Mouse (Mus musculus) yolk sac, embryonic 10.5 days (tissue): ENCODE measurements around the gene Pum2.
"Not testable (repeated sequence)": the region's sequence is repeated elsewhere in the genome, so short reads cannot be mapped to it uniquely, and the experiment has no call there.

ENCODE experiments used
- DNase-seq: peaks from one replicate; pipeline ENCODE4 v3.0.0-alpha.2; 2017; ENCODE audit warnings: low spot score

The Pum2 gene

DNA sequence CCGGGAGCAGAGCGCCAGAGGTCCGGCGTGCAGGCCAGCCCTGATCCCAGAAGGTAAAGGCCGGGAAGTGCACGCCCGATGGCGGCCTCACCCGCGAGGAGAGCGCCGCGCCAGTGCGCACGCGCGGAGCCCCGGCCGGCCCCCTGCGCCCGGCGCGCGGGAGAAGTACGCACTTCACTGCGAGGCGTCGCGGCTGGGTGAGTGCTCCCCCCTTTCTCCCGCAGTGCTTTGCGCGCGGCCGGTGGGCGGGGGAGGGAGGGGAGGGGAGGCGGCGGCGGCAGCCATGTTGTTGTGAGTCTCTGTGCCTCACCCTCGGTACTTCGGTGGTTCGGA lies at the start of gene Pum2:
TSS of gene Pum2 (plus strand) at position 161 of the 333 bp plus-strand sequence.
- peak; percentile 97 for DNase-seq

DNA sequence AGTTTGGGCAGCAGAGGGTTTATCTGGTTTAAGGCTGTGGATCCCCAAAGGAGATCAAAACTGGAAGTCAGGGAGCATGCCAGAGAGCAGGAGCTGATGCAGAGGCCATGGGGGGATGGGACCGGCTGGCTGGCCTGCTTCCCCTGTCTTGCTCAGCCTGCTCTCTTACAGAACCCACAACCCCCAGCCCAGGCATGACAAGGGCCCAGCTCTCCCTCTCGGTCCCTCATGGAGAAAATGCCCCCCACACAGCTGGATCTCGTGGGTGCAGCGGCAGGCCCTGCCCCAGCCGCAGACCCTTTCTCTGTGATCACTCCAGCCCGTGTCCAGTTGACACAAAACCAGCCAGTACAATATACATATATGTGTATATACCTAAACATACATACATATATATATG lies 44.4 kb upstream of the Pum2 start:
- DNase-seq: no peak

DNA sequence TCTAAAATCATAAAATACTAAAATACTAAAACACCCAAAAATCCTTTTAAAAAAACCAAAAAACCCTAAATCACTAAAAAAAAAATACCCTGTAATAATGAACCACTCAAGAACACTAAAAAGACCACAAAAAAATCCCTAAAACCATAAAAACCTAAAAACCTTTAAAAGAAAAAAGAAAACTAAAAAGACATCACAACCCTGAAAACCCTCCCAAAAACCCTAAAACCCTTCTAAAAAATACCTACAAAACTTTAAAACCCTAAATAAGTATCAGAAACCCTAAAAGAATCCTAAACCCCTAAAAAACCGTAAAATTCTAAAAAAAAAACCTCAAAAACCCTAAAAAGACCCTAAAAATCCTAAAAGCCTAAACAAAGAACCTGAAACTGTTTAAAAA lies 42.2 kb upstream of the Pum2 start:
- no peak for DNase-seq

DNA sequence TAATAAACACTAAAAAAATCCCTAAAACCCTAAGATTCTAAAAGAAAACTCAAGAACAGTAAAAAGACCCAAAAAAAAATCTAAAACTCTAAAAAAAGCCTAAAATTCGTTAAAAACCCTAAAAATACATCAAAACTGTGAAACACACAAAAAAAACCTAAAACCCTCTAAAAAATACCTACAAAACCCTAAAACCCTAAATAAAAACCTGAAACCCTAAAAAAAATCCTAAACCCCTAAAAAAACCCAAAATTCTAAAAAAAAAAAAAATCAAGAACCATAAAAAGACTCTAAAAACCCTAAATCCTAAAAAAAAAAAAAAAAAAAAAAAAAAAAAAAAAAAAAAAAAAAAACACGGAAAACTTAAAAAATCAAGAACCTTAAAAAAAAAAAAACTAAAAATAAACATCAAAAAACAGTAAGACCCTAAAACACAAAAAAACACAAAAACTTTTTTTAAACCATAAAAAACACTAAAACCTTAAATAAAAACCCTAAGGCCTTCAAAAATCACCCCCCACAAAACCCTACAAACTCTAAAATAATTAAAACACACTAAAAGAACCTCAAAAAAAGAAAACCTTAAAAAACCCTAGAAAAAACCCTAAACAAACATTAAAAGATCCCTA lies 41.1 kb upstream of the Pum2 start:
- DNase-seq: no peak

DNA sequence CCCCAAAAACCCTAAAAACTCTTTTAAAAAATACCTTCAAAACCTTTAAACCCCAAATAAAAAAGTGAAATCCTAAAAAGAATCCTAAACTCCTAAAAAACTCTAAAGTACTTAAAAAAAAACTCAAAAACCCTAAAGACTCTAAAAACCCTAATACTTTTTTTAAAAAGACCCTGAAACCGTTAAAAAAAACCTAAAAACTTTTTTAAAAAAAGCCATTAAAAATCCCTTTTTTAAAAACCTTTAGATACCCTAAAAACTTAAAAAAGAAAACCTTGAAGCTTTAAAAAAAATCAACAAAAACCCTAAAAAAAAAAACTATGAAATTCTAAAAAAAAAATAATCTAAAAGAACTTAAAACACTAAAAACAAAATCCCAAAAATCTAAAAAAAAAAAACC lies 39.6 kb upstream of the Pum2 start:
- no peak for DNase-seq

DNA sequence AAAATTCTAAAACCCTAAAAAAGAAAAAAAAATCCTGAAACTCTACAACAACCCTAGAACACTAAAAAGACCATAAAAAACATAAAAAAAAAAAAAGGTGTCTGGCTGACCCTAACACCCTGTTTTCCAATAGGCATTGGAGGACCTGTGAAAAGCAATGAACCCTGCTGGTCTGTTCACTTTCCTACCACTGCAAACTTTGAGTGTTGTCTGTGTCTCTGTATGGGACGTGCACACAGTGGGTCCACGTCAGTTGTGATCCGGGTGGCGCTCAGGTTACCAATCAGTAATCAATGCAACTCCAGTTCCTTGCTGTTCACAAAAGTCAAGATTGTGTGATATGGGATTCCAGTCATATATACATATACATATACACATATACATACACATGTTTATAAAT lies 38.4 kb upstream of the Pum2 start:
- no peak for DNase-seq

DNA sequence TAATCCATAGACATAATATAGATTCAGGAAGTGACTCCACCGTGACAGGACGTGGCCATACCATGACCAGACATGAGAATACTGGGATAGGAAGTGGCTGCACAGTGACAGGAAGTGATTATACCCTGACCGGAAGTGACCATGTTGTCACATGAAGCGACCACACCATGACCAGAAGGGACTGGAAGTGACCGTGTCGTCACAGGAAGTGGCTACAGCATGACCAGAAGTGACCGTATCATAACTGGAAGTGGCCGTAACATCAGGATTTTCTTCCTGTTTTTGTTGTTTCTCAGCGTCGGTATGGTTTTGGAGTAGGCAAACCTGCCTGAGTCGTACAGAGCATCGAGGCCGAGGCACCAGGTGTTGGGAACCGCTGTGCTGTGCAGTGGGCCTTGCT lies 37.0 kb upstream of the Pum2 start:
- no peak for DNase-seq

DNA sequence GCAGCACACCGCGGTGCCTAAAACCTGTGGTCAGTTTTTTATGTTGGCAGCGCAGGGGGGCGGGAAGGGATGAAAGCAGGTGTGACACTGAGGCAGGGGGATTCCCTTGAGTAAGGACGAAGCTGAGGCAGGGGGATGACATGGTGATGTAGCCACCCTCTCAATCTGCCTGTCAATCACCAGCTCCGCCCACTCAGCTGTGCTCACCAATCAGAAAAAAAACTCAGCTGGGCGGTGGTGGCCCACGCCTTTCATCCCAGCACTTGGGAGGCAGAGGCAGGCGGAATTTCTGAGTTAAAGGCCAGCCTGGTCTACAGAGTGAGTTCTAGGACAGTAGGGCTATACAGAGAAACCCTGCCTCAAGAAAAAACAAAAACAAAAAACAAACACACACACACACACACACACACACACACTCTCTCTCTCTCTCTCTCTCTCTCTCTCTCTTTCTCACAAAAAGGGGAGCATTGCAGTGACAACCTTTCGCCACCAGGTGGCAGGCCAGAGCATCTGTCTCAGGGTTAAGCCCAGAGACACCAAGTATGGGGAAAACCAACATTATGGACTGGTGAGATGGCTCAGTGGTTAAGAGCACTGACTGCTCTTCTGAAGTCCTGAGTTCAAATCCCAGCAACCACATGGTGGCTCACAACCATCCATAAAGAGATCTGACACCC lies 35.4 kb upstream of the Pum2 start:
- DNase-seq: peak; percentile 59

DNA sequence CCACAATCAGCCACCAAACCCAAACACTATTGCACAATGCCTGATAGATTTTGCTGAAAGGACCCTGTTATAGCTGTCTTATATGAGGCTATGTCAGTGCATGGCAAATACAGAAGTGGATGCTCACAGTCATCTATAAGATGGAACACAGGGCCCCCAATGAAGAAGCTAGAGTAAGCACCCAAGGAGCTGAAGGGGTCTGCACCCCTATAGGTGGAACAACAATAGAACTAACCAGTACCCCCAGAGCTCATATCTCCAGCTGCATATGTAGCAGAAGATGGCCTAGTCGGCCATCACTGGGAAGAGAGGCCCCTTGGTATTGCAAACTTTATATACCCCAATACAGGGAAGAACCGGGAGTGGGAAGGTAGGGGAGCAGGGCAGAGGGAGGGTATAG lies 33.7 kb upstream of the Pum2 start:
- DNase-seq: not testable (repeated sequence)

DNA sequence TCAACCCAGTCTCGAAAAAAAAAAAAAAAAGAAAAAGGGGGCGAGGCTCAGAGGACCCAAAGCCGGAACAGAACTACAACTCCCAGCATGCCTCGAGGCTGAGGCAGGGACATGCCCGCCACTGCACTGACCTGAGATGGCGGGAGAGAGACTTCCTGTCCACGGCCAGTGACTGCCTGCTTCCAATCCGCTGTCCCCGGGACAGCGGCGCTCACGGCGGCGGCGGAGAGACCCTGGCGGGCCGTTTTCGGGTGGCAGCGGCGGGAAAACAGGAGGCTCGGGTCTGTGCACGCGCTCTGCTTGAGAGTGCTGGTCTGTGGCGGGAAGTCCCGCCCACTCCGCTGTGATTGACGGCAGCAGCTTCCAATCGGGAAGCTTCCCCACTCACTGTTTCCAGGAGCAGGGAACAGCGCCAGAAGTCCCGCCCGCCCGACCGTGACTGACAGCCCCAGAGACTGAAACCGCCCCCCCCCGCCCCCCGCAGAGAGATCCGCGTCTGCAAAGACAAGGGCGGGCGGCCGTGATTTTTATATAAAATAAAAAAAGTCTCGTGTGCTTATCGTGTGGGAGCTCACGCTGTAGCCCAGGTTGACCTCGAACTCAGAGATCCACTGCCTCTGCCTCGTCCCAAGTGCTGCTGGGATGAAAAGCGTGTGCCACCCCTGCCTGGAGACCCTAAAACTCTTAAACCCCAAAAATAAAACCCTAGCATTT lies 33.1 kb upstream of the Pum2 start:
- peak; percentile 98 for DNase-seq

DNA sequence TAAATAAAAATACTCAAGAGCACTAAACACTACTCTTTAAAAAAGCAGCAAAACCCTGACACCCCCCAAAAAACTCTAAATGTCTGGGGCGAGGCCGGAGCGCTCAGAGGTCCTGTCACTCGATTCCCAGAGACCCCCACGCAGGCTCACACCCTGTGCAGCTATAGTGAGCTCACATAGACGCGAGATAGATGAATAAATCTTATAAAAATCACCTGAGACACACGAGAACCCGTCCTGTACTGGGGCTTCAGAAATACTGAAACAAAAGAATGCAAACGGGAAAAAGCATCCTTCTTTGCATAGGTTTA lies 32.6 kb upstream of the Pum2 start:
- DNase-seq: no peak

DNA sequence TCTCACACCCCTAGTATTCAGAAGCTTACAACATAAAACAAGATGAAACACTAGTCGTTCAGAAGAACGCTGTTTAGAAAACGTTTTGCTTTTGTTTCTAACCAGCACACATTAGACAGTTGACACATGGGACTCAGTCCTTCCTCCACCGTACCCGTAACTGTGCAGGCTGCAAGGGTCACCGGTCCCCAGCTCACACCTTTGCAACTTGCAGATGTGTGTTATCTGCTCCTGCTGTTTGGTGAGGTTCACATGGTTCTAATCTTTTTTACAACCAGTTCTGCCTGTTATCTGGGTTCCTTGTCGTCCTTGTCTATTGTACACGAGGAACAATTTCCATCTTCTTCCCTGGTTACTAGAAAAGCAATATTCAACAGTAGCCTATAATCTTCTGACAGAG lies 25.7 kb upstream of the Pum2 start:
- not testable (repeated sequence) for DNase-seq

DNA sequence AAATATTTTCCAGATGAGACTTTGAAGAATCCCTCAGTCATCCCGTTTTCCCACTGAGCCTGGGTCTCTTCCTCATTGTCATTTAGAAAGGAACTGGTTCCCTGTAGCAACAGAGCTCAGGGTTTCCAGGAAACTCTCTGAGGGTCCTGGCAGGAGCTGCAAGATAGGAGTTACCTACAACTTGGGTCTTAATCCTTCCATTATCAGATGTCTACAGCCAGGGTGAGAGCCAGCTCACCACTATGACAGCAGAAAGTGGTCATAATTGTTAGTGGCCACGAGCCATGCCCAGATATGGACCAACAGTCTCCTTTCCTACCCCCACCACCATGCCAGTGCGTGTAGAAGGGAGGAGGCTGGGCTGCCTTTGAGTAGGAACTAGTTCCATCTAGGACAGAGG lies 23.9 kb upstream of the Pum2 start:
- not testable (repeated sequence) for DNase-seq

DNA sequence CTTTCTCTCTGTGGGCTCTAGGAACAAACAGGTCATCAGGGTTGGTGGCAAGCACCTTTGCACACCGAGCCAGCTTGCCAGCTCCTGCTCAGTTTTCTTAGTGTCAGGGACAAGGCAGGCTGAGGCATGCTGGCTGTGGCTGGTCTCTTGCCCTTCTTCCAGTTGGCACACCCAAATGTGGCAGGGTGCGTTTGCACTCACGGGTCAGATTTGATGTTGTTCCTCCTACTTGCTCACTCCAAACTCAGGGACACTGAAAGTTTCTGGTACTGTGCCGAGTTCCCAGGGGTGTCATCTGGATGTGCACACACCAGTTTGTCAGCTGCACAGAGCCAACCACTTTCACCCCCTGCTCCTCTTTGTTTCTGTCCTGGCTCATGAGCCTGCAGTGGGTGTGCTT lies 17.3 kb upstream of the Pum2 start:
- no peak for DNase-seq

DNA sequence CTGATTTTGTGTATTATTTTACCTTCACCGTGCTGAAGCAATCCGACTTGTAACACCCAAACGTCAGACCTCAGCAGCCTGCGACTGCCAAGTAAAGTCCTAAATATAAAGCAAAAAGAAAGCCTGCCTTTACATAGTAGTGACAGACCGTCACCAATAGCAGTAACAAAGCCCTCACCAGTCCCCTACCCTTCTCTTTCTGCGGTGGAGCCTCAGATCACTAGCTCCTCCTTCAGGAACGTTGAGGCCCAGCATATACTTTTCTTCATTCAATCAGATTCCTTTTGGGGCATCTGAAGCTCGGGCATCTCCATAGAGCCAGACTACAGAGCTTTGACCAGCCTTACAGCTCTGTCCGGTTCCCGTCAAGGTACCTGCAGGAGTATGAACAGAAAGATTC lies 16.8 kb upstream of the Pum2 start:
- no peak for DNase-seq

DNA sequence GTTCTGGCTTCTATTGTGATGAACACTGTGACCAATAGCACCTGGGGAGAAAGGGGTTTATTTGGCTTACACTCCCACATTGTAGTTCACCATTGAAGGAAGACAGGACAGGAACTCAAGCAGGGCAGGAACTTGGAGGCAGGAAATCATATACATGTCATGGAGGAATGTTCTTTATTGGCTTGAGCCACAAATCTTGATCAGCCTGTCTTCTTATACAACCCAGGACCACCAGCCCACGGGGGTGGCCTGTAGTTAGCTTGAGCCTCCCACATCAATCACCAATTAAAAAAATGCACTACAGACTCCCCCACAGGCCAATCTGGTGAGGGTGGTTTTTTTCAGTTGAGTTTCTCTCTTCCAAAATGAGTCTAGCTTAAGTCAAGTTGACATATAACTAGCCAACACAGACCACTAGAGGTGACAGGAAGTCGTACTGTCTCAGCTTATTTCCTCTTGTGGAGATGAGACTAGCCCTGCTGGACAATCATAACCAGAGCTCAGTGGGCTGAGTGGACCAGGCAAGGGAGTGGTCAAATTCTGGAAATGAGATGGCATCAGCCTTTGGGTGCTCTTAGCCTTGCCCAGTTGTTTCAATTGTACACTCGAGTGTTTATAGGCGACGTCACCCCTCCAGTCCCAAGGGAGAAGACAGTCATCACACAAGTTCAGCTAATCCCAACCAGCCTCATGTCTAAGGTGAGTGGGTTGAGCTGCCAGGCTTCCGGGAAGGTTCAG lies 16.1 kb upstream of the Pum2 start:
- DNase-seq: no peak

DNA sequence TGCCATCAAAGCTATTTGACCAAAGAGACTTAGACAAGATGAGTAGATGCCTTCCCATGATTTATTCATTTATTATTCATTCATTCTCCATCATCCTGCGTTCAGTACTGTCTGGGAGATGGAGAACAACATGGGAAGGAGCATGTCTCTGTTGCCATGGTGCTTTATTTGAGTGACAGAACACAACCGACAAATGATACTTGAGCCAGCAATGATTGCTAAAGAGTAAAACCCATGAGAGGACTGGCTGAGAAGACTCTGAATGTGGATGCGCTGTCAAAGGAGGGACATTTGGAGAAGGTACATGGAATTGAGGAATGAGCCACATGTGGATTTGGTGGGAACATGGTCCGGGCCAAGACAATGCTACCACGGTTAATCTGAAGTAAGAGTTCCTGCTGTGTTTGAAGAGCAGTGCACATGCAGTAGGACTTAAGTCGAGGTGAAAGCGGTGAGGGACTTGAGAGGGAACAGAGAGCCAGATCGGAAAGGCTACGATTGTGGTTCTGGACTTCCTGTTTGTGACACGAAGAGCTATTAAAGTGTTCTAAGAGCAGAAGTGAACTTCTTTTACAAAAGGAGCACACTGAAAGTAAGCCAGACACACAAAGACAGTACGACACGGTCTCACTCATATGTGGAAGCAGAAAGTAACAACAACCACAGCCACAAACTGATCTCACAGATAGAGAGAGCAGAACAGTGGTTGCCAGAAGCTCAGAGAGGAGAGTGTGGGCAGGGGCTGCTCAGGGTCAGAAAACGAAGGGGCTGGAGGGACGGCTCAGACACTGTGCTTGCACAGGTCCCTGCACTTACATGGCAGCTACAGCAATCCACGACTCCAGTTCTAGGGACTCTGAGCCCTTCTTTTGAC lies 14.3 kb upstream of the Pum2 start:
- no peak for DNase-seq

DNA sequence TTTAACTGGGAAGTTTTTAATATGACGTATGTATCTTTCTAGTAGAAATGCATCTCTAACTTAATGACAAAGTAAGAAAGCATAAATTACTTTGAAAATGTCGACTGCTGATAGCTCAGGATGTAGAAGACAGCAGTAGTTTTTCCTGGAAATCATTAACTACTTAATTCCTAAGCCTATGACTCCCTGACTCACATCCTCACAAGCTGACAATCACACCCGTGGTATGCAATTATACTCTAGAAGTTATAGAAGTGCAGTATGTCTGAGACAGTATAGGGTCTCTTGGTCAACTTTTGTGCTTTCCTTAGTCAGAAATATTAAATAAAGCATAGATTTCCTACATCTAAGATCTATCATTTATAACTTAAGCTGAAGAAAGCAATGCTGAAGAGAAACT lies 12.2 kb upstream of the Pum2 start:
- DNase-seq: no peak

DNA sequence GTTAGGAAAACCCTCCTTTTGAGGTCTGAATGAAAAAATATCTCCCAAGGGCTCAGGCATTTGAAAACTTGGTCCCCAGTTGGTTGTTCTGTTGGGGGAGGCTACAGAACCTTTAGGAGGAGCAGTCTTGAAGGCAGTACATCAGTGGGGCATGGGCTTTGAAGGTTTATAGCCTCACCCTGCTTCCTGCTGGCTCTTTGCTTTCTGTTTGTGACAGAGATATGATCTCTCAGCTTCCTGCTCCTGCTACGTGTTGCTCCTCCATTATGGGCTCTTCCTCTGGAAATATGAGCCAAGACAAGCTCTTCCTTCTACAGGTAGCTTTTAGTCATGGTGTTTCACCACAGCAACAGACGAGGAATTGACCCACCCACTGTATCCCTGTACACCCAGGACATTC lies 11.8 kb upstream of the Pum2 start:
- DNase-seq: no peak

DNA sequence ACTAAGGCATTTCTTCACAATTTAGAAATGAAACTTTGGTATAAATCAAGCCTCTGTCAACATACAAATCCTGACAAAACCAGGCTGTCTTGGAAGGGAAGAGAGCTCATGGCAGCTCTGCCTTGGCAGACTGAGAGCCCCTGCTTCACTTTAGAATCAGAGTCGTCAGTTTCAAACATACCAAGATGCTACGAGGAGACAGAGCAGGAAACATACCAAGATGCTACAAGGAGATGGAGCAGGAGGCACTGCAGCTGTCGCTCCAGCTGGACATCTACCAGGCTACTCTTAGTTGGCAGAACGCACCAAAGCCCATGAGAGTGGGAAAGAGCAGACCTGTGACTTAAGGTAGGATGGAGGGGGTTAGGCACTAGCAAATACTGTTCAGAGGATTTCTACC lies 11.2 kb upstream of the Pum2 start:
- DNase-seq: no peak

DNA sequence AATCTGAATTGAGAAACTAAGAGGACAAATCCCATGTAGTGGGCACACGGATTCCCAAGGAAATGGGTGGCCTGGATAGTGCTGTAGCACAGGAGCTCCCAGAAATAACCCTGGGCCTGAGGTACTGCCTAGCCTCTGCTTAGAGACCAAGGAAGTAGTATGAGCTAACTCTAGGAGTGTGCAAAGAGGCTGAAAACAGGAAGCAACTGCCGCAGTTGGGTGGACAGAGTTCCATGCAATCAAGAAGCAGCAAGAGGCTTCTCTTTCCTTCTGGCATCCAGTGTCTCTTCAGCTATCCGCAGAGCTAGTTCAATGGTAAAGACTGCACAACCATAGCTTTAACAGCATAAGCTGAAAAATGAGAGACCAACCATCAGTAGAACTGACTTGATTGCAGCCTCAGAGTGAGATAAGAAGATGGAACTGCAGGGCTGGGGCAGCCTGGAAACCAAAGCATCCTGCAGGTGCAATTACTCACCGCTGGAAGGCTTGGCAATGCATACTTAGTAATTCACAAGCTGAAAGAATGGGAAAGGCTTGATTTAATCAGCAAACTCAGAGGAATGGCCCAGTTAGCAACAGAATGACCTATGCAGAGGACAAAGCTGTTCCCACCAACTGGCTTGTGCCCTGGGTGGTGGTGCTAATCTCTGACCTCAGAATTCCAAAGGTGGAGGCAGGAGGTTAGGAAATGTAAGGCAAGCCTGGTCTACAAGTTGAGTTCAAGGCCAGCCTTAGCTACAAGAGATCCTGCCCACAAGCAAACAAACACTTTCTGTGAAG lies 6.3 kb upstream of the Pum2 start:
- DNase-seq: no peak
